Mouse (Mus musculus): ENCODE measurements at regions not wholly inside any gene's neighbourhood (a gene's known extent, or its start where the extent isn't known, plus 50 kb on each side); places are given as distances from the start of the nearest gene placed in this dataset.

DNA sequence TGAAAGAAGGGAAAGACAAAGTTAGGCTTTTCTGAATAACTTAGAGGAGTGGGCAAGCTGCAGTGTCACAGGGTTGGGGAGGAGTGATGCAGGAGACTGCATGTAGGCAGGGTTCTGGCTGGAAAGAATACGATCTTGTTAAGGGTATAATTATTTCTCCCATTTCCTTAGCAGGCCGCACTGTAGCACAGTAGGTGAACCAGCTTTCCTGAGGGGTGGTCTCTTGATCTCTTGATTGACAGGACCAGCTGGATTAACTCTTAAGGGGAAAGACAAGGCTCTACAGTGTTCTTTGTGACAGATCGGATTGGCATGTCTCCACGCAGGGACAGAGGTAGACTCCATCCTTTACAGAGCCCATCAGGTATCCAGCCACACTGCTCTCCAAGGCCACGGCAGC lies 54.5 kb upstream of the Meis1 start:
- no peak for DNase-seq (ENCODE audit: low read depth, low spot score)

DNA sequence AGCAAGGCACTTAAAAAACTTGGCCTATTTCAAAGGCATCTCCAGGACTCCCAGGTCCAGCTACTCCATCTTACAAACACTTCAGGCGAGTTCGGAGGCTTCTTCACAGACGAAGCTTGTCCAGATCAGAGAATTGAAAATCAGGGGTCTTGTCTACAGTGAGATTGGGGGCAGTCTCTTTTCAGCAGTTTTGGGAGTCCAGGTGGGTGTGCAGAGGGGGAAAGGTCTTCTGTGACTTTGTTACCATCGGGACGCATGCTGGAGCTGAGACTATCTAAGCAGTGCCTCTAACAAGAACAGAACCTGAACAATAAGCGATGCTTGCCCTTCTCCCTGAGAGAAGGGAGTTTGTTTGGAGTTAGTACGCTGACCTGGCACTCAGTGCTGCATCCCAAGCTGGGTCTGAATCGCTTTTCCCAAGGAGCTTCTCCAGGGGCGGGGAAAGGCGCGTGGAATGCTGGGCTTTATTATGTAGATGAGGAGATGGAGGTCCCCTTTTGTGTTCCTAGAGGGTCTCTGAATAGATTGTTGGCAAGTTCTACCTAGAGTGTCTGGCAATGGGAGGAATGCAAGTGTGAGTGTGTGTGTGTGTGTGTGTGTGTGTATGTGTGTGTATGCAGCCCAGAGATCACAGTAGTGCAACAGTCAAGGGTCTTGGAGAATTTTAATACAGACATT lies 55.2 kb upstream of the Meis1 start:
- DNase-seq (ENCODE audit: low read depth, low spot score), result no peak

DNA sequence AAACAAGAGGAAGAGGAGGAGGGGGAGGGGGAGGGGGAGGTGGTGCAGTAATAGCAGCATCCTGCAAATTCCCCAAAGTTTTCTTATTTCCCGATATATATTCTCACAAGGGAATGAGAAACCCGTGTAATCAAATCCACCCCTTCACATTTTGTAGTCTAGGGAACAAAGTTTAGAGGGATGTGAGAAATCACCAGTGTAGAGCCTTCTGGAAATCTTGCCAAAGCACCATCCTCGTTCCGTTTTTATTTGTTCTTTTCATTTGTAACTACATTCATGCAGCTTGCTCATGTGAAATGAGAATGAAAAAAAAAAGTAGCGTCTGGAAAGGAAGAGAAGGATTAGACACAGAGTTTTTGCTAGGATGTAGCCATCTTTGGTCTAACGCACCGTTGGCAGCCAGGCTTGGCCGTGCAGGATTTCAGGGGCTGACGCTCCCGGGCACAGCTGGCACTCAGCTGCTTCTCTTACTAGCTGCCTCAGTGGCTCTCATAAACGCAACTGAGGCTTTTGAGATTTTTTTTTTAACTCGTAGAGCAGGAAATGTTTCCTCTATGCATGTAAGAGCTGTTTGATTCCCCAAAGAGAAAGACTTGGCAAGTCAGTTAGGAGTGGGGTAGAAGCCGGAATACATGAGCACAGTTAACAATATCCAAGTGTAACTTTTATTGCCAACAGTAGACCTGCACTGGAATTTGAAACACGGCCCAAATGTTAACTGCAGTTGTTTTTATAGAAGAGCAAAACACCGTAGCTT lies 72.5 kb upstream of the Meis1 start:
- no peak for DNase-seq (ENCODE audit: low read depth, low spot score)

DNA sequence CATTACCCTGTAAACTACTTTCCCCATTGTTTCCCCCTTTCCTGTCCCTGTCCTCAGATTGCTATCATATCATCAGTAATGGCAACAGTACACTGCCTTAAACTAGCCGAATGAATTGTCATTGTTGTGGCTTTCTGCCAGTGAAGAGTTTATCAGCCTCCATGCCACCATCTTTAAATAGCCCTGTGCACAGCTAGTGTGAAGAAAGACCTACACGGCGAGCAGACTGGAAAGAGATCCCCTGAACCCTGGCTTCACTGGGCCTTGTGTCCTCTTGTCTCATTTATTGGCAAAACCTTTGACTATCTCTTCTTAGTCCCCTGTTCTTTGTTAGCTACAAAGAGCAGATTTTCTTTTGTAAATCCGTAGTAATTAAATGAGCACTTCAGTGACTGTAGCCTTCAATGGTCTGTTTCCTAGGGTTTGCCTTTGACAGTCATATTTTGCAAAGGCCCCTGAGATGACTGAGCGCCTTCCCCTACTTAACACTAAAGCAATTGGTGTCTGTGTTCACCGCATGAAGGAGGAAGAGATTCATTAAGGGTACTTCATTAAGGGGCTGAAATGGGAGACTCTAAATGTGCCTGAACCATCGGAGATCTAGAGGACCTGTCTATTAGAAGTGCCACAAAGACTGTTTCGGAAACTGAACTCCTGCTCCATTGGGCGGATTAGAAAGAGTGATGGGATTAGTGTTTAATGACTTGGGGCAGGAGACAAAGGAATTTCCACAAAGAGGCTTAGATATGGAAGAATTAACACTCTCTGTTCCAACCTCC lies 74.4 kb upstream of the Meis1 start:
- DNase-seq (ENCODE audit: low read depth, low spot score), result no peak

DNA sequence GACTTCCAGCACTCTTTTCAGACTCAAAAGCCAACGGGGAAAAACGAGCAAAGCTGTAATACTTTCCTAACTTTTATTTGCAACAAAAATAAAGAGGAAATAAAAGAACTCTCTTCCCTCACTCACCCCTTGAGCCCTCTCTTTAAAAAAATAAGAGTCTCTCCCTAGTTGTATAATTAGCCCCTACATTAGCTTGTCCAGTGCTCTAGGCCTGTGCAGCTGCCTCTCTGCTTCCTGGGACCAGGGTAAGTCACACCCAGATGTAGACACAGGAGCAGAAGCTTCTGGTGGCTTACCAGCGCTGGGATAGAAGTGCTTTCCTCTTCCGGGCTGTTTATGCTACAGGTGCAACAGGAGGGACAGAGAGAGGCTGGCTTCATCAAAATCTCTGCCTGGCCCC lies 75.0 kb upstream of the Meis1 start:
- DNase-seq (ENCODE audit: low read depth, low spot score), result no peak

DNA sequence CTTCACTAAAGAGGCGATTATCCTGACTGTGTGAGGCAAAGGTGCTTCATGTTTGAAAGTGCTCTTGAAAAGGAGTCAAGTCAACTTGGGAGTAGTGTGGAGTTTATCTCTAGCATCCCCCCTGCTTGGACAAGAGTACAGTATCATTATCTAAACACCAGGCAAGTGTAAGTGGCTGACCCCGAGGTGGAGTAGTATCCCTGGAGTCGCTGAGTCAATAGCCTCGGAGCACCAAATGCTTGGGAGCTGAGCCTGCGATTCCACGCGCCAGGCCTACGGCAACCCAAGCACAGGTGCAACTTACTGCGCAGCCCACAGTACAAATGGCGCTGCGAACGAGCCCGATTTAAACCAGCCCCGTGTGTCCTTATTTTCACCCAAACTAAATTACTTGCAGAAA lies 75.4 kb upstream of the Meis1 start:
- DNase-seq (ENCODE audit: low read depth, low spot score), result no peak

DNA sequence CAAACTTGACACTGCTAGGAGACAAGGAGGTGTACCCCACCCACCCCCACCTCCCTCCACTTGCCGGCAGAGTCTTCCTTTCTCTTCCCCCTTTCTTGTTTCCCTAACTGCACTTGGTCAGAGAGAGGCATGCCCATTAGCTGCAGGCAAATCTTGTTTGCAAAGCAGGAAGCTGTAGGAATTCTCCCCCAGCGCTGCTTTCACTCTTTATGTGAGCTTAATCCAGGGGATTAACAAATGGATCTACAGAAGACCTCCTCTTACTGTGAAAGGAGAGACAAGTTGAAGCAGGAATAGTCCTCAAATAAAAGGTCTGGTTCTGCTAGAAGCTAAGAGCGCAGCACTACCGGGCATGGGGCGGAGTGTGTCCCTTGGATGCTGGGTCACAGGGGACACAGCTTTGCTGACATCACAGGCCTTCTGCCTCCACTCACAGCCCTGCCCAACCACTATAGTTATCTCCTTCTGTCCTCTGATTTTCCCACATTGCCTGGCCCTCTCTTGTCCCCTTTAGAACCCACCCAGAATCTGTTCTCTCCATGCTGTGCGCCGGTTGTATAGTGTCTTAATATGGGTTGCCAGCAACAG lies 84.3 kb upstream of the Meis1 start:
- DNase-seq (ENCODE audit: low read depth, low spot score), result no peak

DNA sequence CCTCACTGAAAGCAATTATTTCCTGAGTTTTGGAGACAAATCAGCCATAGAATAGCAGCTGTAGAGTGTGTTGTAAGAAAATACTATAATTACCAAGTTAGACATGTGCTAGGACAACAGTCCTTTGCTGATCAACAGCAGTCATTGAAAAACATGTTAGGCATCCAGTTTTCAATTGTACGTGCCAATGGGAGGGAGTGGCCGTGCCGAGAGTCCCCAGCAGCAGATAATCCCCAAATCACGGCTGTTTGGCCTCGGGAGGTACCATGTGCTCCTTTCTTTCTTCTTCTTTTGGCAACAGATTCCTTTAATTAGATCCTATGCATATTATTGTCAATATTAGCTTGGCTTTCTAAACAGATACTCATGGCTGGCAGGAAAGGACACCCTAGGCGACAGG lies 88.4 kb upstream of the Meis1 start:
- DNase-seq (ENCODE audit: low read depth, low spot score), result no peak

DNA sequence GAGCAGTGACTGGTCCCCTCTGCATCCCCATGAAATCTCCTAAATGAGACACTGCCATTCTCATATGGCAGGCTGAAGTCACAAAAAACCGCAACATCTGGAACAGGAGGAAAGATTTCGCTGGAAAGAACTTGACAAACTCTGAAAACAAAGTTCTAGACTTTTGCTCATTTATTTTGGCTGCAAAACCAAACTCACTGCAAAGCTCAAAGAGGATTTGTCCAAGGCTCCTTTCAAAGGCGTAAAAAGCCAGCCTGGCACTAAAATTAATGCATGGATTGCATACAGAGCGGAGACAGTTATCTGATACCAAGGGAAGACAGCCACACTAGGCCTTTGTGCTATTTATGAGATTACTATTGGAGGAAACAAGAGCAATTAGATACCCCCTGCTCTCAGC lies 90.3 kb upstream of the Meis1 start:
- DNase-seq (ENCODE audit: low read depth, low spot score), result no peak

DNA sequence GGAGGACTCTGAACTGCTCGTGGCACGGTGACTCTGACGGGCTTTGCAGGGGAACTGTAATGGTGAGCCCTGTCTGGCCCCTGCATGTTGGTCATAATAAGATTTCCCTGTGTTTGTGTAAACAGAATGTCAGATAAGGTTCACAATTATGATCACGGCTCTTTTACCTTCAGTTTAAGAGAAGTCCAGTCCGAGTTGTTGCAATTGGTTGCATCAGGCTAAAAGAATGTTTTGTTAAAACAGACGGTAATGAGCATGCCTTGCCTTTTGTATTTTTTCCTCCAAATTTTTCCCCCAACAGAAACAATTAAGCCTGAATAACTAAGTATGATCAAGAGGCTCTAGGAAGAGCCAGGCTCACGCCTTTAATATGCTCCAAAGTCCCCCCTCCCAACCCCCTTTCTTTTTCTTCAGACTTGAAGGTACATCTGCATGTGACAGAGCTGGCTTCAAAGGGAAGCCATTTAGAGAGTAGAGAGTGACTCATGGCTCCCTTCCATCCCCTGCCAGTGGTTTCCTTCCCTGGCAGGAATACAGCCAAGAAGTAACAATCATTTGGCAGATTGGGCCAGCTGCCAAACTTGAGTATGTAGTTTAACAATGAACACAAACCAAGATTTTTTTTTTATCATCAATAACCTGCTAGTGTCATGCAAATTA lies 93.3 kb upstream of the Meis1 start:
- no peak for DNase-seq (ENCODE audit: low read depth, low spot score)

DNA sequence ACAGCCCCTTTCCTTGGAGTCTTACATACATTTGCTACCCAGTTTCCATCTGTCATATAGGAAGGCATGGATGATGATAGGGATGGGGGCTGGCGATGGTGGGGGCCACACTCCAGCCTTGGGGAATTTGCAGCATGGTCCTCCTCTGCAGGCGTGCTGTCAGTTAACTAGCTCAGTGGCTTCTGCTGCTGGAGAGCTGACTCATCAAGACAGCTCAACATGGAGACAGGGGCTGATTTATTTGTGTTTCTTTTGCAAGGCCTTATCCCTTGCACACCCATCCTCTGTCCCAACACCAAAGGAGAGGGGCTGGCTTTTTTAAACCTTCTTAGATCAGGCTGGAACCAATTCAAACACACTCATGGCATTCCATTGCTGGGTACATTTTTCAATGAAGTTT lies 98.3 kb upstream of the Meis1 start:
- no peak for DNase-seq (ENCODE audit: low read depth, low spot score)

DNA sequence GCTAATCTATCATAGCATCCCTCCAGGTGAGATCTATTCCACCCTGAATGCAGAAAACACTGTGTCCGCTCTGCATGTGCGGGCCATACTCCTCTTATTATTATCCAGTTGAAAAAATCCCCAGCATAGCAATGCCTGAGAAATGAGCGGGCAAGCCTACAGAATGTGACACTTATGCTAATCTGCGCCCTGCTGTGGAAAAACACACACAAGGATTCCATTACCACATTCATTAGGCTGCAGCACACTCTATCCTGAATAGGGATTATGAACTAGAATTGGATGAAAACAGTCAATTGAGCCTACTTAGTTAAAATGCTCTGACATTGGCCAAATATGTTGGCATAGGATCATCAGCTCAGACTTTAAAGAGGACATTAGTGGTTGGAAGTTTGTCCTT lies 99.5 kb upstream of the Meis1 start:
- no peak for DNase-seq (ENCODE audit: low read depth, low spot score)

DNA sequence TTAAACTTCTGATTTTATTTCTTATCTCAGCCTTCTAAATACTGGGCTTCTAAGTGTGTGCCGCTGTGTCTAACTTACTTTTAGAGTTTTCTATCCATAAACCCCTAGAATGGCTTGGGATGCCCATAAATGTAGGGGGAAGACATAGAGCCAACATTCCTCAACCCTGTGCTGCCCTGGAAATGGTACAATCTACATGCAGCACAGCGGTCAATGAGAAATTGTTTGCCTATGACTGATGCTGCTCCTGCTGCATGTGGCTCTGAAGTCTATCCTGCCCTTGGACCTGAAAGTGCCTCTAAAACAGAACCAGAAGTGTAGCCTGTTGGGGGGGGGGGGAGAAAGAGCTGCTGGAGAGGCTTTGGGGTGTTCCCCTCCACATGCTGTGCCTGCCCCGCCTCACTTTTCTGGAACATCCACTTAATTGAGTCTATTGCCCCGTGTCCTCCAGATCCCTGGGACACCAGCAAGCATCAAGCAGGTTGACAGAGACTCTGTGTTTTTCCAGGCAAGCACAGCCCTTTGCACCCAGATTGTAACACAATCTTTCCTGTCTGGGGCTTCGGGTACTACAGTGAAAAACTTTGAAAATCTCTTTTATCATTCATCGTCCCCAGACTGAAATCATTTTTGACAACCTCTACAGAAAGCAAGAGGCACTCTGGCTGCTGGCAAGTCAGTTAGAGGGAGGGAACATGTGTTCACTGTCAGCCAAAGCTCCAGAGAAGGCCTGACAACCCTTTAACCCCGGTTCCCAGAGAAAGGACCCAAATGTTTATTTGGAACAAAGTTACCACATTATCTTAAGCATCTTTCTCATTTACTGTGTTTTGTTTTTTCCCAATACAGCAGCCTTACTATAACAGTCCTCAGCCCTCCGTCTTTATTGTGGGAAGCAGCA lies 101.4 kb upstream of the Meis1 start:
- DNase-seq (ENCODE audit: low read depth, low spot score), result no peak

DNA sequence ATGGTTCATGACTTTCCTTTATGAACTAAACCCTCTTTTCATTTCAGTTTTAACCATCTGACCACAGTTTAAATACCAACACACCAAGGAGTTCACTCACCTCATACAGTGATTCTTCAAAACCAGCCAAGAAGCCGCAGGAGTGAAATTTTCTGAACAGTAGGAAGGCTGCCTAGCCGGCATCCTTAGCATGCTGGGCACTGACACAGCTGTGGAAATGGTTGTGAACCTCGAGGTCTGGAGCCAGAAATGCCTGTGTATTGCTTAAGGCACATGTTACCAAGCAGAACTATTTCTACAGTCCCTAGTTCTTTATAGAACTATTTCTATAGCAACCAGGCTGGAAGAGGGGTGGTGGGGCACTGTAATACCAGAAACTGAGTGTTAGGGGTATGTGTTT lies 102.1 kb upstream of the Meis1 start:
- DNase-seq (ENCODE audit: low read depth, low spot score), result no peak

DNA sequence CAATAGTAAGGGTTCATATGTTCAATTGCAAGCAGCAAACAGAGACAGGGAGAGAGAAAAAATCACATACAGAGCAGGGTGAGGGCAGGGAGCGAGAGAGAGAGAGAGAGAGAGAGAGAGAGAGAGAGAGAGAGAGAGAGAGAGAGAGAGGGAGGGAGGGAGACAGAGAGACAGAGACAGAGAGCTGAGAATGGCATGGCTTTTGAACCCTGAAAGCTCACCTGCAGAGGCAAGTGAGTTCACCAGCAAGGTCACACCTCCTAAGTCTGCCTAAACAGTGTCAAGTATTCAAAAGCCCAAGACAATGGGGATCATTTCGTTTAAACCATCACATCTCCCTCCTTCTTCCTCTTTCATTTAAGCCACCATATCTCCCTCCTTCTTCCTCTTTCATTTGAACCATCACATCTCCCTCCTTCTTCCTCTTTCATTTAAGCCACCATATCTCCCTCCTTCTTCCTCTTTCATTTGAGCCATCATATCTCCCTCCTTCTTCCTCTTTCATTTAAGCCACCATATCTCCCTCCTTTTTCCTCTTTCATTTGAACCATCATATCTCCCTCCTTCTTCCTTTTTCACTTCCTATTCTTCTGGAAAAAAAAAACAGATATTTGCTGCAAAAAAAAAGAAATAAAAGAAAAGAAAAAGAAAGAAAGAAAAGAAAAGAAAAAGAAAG lies 116.7 kb upstream of the Meis1 start:
- no peak for DNase-seq (ENCODE audit: low read depth, low spot score)

DNA sequence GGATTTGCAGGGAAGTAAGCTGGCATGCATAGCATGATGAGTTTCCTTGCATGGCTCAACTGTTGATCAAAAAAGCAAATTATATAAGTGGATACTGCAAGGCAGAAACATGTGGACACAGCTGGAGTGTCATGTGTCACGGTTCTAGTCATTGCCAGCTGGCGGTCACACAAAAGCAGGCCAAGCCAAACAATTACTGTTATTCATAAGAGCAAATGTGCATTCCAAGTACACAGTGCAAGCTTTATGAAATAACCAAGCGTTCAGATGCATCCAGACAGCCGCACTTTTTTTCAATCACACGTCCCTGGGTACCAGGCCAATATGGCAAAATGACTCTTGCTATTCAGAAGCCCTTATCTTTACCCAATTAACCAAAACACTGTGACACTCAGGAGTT lies 119.6 kb upstream of the Meis1 start:
- no peak for DNase-seq (ENCODE audit: low read depth, low spot score)

DNA sequence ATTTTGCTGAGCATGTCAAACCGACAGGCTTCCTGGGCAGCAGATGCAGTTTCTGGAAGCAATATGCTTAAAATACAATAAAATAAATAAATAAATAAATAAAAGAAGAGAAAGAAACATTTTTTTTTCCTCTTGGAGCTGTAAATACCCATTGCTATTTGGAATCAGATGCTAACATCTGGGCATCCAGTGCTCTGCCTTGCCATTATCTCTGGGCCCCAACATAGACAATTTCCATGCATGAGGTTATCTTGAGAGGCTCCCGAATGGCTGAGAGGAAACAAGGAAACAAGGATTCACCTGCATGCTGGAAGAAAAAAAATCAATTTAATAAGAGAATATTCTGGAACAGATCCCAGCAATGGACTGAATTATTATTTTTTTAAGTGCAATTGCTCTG lies 120.0 kb upstream of the Meis1 start:
- no peak for DNase-seq (ENCODE audit: low read depth, low spot score)

DNA sequence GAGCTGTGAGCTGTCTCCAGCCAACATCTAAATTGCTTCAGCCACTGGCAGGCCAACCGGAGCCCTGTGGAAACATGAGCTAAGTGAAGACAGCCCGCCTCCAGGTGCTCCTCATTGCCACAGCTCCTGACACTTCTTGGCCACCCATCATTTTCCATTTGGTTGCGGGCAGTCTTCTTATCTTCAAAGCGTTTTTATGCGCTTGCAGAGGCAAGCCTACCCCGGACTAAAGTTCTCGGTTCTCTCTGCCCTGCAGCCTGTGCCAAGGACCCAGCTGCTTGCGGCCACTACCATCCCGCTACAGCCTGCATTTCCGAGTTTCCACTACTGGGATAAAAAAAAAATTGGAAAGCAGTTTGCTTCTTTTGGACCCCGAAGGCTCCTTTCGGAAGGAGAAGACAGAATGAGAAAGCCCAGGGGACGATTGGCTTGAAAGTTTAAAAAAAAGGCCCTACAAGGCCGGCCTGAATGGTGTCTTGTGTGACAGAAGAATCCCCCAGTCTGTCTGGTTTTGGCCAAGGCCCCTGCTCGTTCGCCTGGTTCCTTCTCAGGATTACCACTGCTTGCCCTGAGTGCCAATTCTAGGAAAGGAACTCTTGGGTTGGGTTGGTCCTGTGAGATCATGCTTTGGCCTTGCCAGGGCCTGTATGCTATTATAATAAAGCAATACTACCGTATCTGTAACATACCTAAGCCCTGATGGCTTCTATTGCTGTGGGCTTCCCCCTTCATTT lies 124.6 kb upstream of the Meis1 start:
- no peak for DNase-seq (ENCODE audit: low read depth, low spot score)

DNA sequence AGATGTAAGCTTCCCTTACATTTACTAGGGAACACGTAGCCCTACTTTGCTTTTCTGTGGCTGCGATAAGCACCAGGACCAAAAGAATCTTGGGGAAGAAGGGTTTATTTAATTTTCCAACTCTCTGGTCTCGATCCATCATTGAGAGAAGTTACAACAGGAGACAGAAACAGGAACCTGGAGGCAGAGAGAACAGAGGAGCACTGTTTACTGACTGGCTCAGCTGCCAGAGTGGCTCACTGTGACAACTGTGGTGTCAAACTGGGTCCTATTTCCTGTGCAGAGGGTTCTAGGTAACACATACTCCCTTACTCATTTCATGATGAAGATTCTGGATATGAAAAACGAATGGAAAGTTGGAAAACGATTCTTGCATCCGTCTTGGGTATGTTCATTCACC lies 125.7 kb upstream of the Meis1 start:
- DNase-seq (ENCODE audit: low read depth, low spot score), result no peak

DNA sequence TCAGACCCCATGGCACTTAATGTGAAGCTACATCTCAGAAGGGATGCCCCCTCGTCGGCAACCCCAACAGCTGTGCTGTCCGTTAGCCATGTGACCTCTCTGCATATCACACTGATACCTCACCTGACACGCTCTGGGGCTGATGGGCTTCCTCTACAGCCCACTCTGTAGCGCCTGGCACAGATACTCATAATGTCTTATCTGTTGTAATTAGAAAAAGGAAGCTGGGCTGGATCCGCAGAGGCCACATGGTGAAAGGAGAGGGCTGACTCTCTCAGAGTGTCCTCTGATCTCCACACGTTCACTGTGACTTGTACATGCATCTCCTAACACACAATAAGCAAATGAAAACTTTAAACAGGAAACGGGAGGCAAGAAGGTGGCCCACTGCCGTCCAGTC lies 126.5 kb upstream of the Meis1 start:
- DNase-seq (ENCODE audit: low read depth, low spot score), result no peak
